Mouse (Mus musculus) forebrain, postnatal 0 days (tissue): Measurements from ENCODE around the gene Cntfr. TPM values are rescaled to one million over a fixed set of nuclear protein-coding genes. Genes with fewer than 3 reads are reported as not detected.

Source experiments
- ATAC-seq: fragments of 200-750 bp; cut with Nextera tagmentation; 2 replicates; pipeline ENCODE4 v1.8.0; 2017; ENCODE audit warnings: mild to moderate bottlenecking, moderate library complexity
- DNase-seq: peaks from one replicate; pipeline ENCODE4 v3.0.0-alpha.2; 2015
- H3K27ac ChIP-seq: fragments of 300-500 bp; sonication (generic); 2 replicates; pipeline ENCODE4 v1.5.1; 2014; ENCODE audit warnings: low read depth, mild to moderate bottlenecking, antibody characterized with exemption, low read length, moderate library complexity, mixed read lengths
- H3K27me3 ChIP-seq: fragments of 300-500 bp; sonication (generic); 2 replicates; pipeline ENCODE4 v1.6.1; 2014; ENCODE audit warnings: mild to moderate bottlenecking, low read length, mixed read lengths; ENCODE audit not compliant: insufficient read depth
- H3K36me3 ChIP-seq: fragments of 300-500 bp; sonication (generic); 2 replicates; pipeline ENCODE4 v1.6.1; 2014; ENCODE audit warnings: mild to moderate bottlenecking, moderate library complexity; ENCODE audit not compliant: insufficient read depth
- H3K4me1 ChIP-seq: fragments of 300-500 bp; sonication (generic); 2 replicates; pipeline ENCODE4 v1.6.1; 2014; ENCODE audit warnings: antibody characterized with exemption; ENCODE audit not compliant: insufficient read depth
- H3K4me2 ChIP-seq: fragments of 300-500 bp; sonication (generic); 2 replicates; pipeline ENCODE4 v1.6.1; 2014; ENCODE audit warnings: low read depth, mild to moderate bottlenecking, moderate library complexity
- H3K4me3 ChIP-seq: fragments of 300-500 bp; sonication (generic); 2 replicates; pipeline ENCODE4 v1.5.1; 2014; ENCODE audit warnings: low read depth, low read length, mixed read lengths
- H3K9ac ChIP-seq: fragments of 300-500 bp; sonication (generic); 2 replicates; pipeline ENCODE4 v1.6.1; 2014; ENCODE audit warnings: mild to moderate bottlenecking
- H3K9me3 ChIP-seq: fragments of 300-500 bp; sonication (generic); 2 replicates; pipeline ENCODE4 v1.6.1; 2016; ENCODE audit warnings: low read length
- CTCF ChIP-seq: sonication (generic); IDR thresholded peaks from 2 replicates; pipeline ENCODE4 v1.5.1; 2016; ENCODE audit warnings: antibody characterized with exemption, control low read depth, low read depth
- WGBS: fragments of 180-500 bp; shearing (Covaris S2); extraction: QIAGEN DNeasy Blood & Tissue Kit; methylation state at CpG from one replicate; pipeline ENCODE4 v1.1.7; 2014; 5-methylcytosine and 5-hydroxymethylcytosine counted together
- polyA plus RNA-seq: library from polyadenylated mRNA; unstranded; fragments of >200 nt; fragmentation: Nextera tagmentation; extraction: Ambion mirVana; gene quantifications from 2 replicates; pipeline ENCODE4 v1.2.1, GENCODE M21; 2015
- total RNA-seq: library from RNA; depleted of rRNA; stranded (reverse); fragments of >200 nt; gene quantifications from 2 replicates; pipeline ENCODE4 v1.2.3, GENCODE M21; 2014

Gene Cntfr
- total and polyA plus RNA-seq, 2 experiments from 2014 or later = 14.2 to 25.9 TPM

GRCm38 (mm10) chr4:41682789-41683188 is 14.1 kb downstream of the Cntfr start:
- Histone ChIP-seq H3K9me3 (no peaks in the 10 kb centered on the region), H3K27ac (no peak overlapping the region), H3K4me1 (peaks cover 9% of the 10 kb centered on the region), H3K9ac (no peak overlapping the region), H3K27me3 (no peaks in the 10 kb centered on the region), H3K4me3 (no peak overlapping the region), H3K36me3 (no peaks in the 10 kb centered on the region), H3K4me2 (peak overlapping the region; percentile 38)
- no peak for ATAC-seq
- 29% methylated on average over 6 of the region's 6 CpGs for WGBS
- TF ChIP-seq CTCF = no peak
- DNase-seq = no peak

- Histone ChIP-seq H3K4me1 (peaks cover 11% of the 10 kb centered on the region), H3K27me3 (no peaks in the 10 kb centered on the region), H3K9me3 (no peaks in the 10 kb centered on the region), H3K4me2 (0 out of 2 replicates have a peak overlapping the region, but pooled peaks have one; percentile 38), H3K4me3 (no peak overlapping the region), H3K27ac (peak overlapping the region; percentile 2), H3K36me3 (no peaks in the 10 kb centered on the region), H3K9ac (no peak overlapping the region)
- TF ChIP-seq CTCF = no peak
- WGBS = 49% methylated on average over 10 of the region's 10 CpGs
- ATAC-seq (peak; percentile 59), DNase-seq (peak; percentile 78)
Observed at GRCm38 (mm10) chr4:41681947-41682346, 14.9 kb downstream of the Cntfr start.

- Histone ChIP-seq H3K4me1 (peaks cover 16% of the 10 kb centered on the region), H3K27me3 (no peaks in the 10 kb centered on the region), H3K4me2 (no peak overlapping the region), H3K27ac (no peak overlapping the region), H3K9ac (no peak overlapping the region), H3K36me3 (no peaks in the 10 kb centered on the region), H3K4me3 (no peak overlapping the region), H3K9me3 (no peaks in the 10 kb centered on the region)
- TF ChIP-seq CTCF = no peak
- DNase-seq = peak; percentile 60
- peak; percentile 34 for ATAC-seq
- 35% methylated on average over 4 of the region's 4 CpGs for WGBS
Observed at GRCm38 (mm10) chr4:41681176-41681575, 15.7 kb downstream of the Cntfr start.

GRCm38 (mm10) chr4:41679291-41679690 is 17.6 kb downstream of the Cntfr start:
- no peak overlapping the region for H3K4me2 ChIP-seq
- no peaks in the 10 kb centered on the region for H3K9me3 ChIP-seq
- H3K4me1 ChIP-seq = peaks cover 16% of the 10 kb centered on the region
- 60% methylated on average over 1 of the region's 2 CpGs for WGBS
- H3K4me3 ChIP-seq = no peak overlapping the region
- H3K27me3 ChIP-seq = no peaks in the 10 kb centered on the region
- TF ChIP-seq CTCF = no peak
- ATAC-seq = no peak
- no peak overlapping the region for H3K27ac ChIP-seq
- H3K36me3 ChIP-seq = no peaks in the 10 kb centered on the region
- DNase-seq = no peak
- no peak overlapping the region for H3K9ac ChIP-seq

GRCm38 (mm10) chr4:41678863-41679262 is 18.0 kb downstream of the Cntfr start:
- H3K36me3 ChIP-seq = no peaks in the 10 kb centered on the region
- ATAC-seq = no peak
- no peak overlapping the region for H3K4me2 ChIP-seq
- H3K9me3 ChIP-seq = no peaks in the 10 kb centered on the region
- 71% methylated on average over 6 of the region's 6 CpGs for WGBS
- TF ChIP-seq CTCF = no peak
- DNase-seq = no peak
- H3K27ac ChIP-seq = no peak overlapping the region
- H3K4me1 ChIP-seq = peaks cover 16% of the 10 kb centered on the region
- no peak overlapping the region for H3K4me3 ChIP-seq
- H3K9ac ChIP-seq = no peak overlapping the region
- no peaks in the 10 kb centered on the region for H3K27me3 ChIP-seq

- Histone ChIP-seq H3K4me2 (no peak overlapping the region), H3K4me1 (peaks cover 15% of the 10 kb centered on the region), H3K27ac (peak overlapping the region; percentile 29; the same call in 1 of the 2 replicates), H3K4me3 (no peak overlapping the region), H3K27me3 (no peaks in the 10 kb centered on the region), H3K9ac (no peak overlapping the region), H3K9me3 (no peaks in the 10 kb centered on the region), H3K36me3 (no peaks in the 10 kb centered on the region)
- DNase-seq = peak; percentile 63
- ATAC-seq = peak; percentile 48; the same call in 1 of the 2 replicates
- WGBS = 35% methylated on average over 13 of the region's 13 CpGs
- TF ChIP-seq CTCF = no peak
Observed at GRCm38 (mm10) chr4:41677006-41677629, 19.8 kb downstream of the Cntfr start.

GRCm38 (mm10) chr4:41676248-41677005 is 20.5 kb downstream of the Cntfr start:
- ATAC-seq = peak; percentile 20
- peak overlapping the region; percentile 23; the same call in 1 of the 2 replicates for H3K4me2 ChIP-seq

More at GRCm38 (mm10) chr4:41676248-41677005, 20.5 kb downstream of the Cntfr start:
- Histone ChIP-seq H3K36me3 (no peaks in the 10 kb centered on the region), H3K27ac (peak overlapping the region; percentile 30), H3K9ac (no peak overlapping the region), H3K4me1 (peaks cover 15% of the 10 kb centered on the region), H3K27me3 (no peaks in the 10 kb centered on the region), H3K4me3 (no peak overlapping the region), H3K9me3 (no peaks in the 10 kb centered on the region)
- WGBS = 38% methylated on average over 17 of the region's 17 CpGs
- no peak for TF ChIP-seq CTCF
- peak; percentile 65 for DNase-seq
